Mouse (Mus musculus): Measurements from ENCODE around the gene Tekt3.
A peak's percentile ranks its signal among the peaks of the same experiment; 100 is the strongest.

Tekt3 gene

GRCm38 (mm10) chr11:63059911-63060310, 1.5 kb upstream of the Tekt3 start:
- no peak for DNase-seq (ENCODE audit: low spot score)

- DNase-seq (ENCODE audit: low spot score): no peak
These were observed 5.1 kb downstream of the Tekt3 start for GRCm38 (mm10) chr11:63066526-63066925.

GRCm38 (mm10) chr11:63070081-63070480, 8.6 kb downstream of the Tekt3 start:
- no peak for DNase-seq (ENCODE audit: low spot score)

GRCm38 (mm10) chr11:63084536-63084935, 23.1 kb downstream of the Tekt3 start:
- DNase-seq (ENCODE audit: low spot score): no peak

- DNase-seq (ENCODE audit: low spot score): no peak
These were observed 27.2 kb downstream of the Tekt3 start for GRCm38 (mm10) chr11:63088672-63089071.

- no peak for DNase-seq (ENCODE audit: low spot score)
These were observed 28.8 kb downstream of the Tekt3 start for GRCm38 (mm10) chr11:63090210-63090609.

GRCm38 (mm10) chr11:63090986-63091385, 29.5 kb downstream of the Tekt3 start:
- DNase-seq (ENCODE audit: low spot score): no peak

GRCm38 (mm10) chr11:63092271-63092670, 30.8 kb downstream of the Tekt3 start:
- no peak for DNase-seq (ENCODE audit: low spot score)

- no peak for DNase-seq (ENCODE audit: low spot score)
These were observed 32.1 kb downstream of the Tekt3 start for GRCm38 (mm10) chr11:63093601-63094000.

GRCm38 (mm10) chr11:63094496-63094895, 33.0 kb downstream of the Tekt3 start:
- DNase-seq (ENCODE audit: low spot score): no peak

GRCm38 (mm10) chr11:63098016-63098415, 36.6 kb downstream of the Tekt3 start:
- no peak for DNase-seq (ENCODE audit: low spot score)

GRCm38 (mm10) chr11:63099390-63099789, 37.9 kb downstream of the Tekt3 start:
- DNase-seq (ENCODE audit: low spot score): no peak

- DNase-seq (ENCODE audit: low spot score): peak; percentile 12
These were observed 41.8 kb downstream of the Tekt3 start for GRCm38 (mm10) chr11:63103256-63103655.

GRCm38 (mm10) chr11:63104026-63104425, 42.6 kb downstream of the Tekt3 start:
- no peak for DNase-seq (ENCODE audit: low spot score)

GRCm38 (mm10) chr11:63109230-63109775, 47.8 kb downstream of the Tekt3 start:
- DNase-seq (ENCODE audit: low spot score): no peak

GRCm38 (mm10) chr11:63110329-63110728, 48.9 kb downstream of the Tekt3 start:
- DNase-seq (ENCODE audit: low spot score): no peak

- no peak for DNase-seq (ENCODE audit: low spot score)
These were observed 53.6 kb downstream of the Tekt3 start for GRCm38 (mm10) chr11:63114807-63115641.

- DNase-seq (ENCODE audit: low spot score): no peak
These were observed 55.2 kb downstream of the Tekt3 start for GRCm38 (mm10) chr11:63116652-63117051.

GRCm38 (mm10) chr11:63117266-63117665, 55.8 kb downstream of the Tekt3 start:
- no peak for DNase-seq (ENCODE audit: low spot score)

GRCm38 (mm10) chr11:63119791-63120190, 58.3 kb downstream of the Tekt3 start:
- DNase-seq (ENCODE audit: low spot score): no peak

GRCm38 (mm10) chr11:63122249-63122648, 60.8 kb downstream of the Tekt3 start:
- no peak for DNase-seq (ENCODE audit: low spot score)

- no peak for DNase-seq (ENCODE audit: low spot score)
These were observed 61.4 kb downstream of the Tekt3 start for GRCm38 (mm10) chr11:63122776-63123350.

- no peak for DNase-seq (ENCODE audit: low spot score)
These were observed 62.9 kb downstream of the Tekt3 start for GRCm38 (mm10) chr11:63124316-63124715.

All from layer of hippocampus, adult 9-10 months (tissue).